Mouse (Mus musculus): ENCODE data around the gene March9.

GRCm38 (mm10) chr10:127085052-127085451 is 25.1 kb upstream of the March9 start:
- no peak for TF ChIP-seq CTCF (IDR thresholded peaks at IDR 0.05; ENCODE audit: low read depth)
- TF ChIP-seq EP300 (optimal IDR thresholded peaks at IDR 0.05), result no peak
